Mouse (Mus musculus) olfactory bulb, adult 2 months (tissue): ENCODE measurements around the gene Casz1. TPM values are rescaled to one million over a fixed set of nuclear protein-coding genes. Genes with fewer than 3 reads are reported as not detected.

Experiments used
- H3K27ac ChIP-seq: fragments of 200-500 bp; 2 replicates; pipeline ENCODE4 v1.5.1; 2012; ENCODE audit warnings: low read depth, low read length; ENCODE audit not compliant: insufficient read depth
- H3K4me1 ChIP-seq: fragments of 200-500 bp; 2 replicates; pipeline ENCODE4 v1.6.1; 2012; ENCODE audit warnings: low read length; ENCODE audit not compliant: control insufficient read depth, insufficient read depth
- H3K4me3 ChIP-seq: fragments of 200-500 bp; 2 replicates; pipeline ENCODE4 v1.5.1; 2012; ENCODE audit warnings: mild to moderate bottlenecking, low read depth, low read length, moderate library complexity; ENCODE audit not compliant: insufficient read depth
- CTCF ChIP-seq: fragments of 200-500 bp; IDR thresholded peaks from 2 replicates; pipeline ENCODE4 v1.5.1; 2012; ENCODE audit warnings: low read depth, mild to moderate bottlenecking, low read length, moderate library complexity; ENCODE audit not compliant: insufficient read depth
- POLR2A ChIP-seq: fragments of 200-500 bp; IDR thresholded peaks from 2 replicates; pipeline ENCODE4 v1.6.1; 2012; ENCODE audit warnings: mild to moderate bottlenecking, low read depth, low read length, moderate library complexity; ENCODE audit not compliant: insufficient read depth
- WGBS: fragments of 180-500 bp; shearing (Covaris S2); methylation state at CpG from one replicate; pipeline ENCODE4 v1.1.7; 2018; 5-methylcytosine and 5-hydroxymethylcytosine counted together
- polyA plus RNA-seq: library from polyadenylated mRNA; stranded (reverse); fragments of >200 nt; gene quantifications from 2 replicates; pipeline ENCODE4 v1.2.4, GENCODE M21; 2012; ENCODE audit warnings: low replicate concordance; ENCODE audit not compliant: missing spikeins, insufficient read depth, insufficient read length

Casz1 gene
- polyA plus RNA-seq, 1 experiment, result not detected

DNA sequence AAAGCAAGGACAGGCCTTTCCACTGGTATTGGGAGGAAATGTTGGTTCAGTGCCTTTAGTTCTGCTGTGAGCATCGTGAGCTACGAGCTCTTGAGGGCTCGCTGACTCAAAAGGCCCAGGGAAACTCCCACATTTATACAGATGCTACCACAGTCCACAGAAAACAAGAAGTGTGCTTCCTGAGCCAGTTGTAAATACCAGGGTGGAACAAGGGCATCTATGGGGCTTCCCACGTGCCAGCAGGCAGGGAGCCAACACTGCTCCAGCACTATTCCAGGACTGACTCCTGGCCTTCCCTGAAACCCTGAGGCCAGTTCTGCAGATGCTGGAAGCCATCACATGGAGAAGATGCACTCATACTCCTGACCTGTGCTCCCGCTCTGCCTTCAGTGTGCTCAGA is 165.4 kb downstream of the Casz1 start:
- Histone ChIP-seq H3K4me3 (no peak overlapping the region), H3K27ac (no peak overlapping the region), H3K4me1 (peaks cover 29% of the 10 kb centered on the region)
- WGBS, result 34% methylated on average over 5 of the region's 5 CpGs
- TF ChIP-seq POLR2A (no peak), CTCF (no peak)

DNA sequence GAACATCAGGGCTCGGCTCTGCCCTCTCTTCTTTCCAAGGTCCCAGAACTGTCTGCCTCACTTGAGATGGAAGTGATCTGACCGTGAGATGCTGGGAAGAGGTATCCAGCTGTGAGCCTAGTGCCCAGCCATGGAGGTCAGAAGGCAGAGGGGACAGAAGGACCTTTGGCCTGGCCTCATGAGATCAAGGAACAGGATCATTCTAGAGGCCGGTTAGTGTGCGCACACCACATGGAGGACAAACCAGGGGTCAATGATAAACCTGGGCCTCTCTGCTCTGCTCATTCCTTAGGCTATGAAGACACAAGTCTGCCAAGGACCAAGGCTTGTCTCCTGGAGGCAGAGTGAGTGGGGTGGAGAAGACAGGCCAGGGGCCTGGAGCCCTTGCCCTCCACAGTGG is 166.5 kb downstream of the Casz1 start:
- Histone ChIP-seq H3K27ac (no peak overlapping the region), H3K4me3 (no peak overlapping the region), H3K4me1 (peaks cover 33% of the 10 kb centered on the region)
- 94% methylated on average over 4 of the region's 4 CpGs for WGBS
- no peak for TF ChIP-seq CTCF
- no peak for TF ChIP-seq POLR2A

DNA sequence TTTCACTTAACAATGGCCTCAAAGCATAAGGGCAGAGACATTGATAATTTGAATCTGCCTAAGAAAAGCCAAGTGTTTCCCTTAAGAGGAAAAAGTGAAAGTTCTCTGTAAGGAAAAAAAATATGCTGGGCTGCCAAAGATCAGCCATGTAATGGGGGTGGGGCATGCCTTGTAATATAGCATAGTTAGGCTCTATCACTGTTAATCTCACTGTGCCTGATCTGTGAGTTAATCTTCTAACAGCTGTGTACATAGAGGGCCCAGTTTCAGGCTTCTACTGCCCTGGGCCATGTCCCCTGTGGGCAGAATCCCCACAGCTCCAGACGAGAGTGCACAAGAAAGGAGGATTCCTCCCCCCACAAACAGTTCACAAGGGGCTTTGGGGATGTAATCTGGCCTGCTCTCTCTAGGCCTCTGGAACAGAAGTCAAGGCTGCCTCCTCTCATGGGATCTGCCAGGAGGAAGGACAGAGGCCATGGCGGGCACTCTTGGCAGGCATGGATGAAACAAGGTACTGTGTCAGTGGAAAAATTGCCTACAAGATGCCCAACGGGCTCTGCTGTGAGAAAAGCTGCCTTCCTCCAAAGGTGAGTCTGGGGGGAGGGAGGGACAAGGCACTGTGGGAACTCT is 167.5 kb downstream of the Casz1 start:
- TF ChIP-seq CTCF (no peak), POLR2A (no peak)
- WGBS, result 81% methylated on average over 3 of the region's 3 CpGs
- Histone ChIP-seq H3K4me3 (no peak overlapping the region), H3K4me1 (peaks cover 26% of the 10 kb centered on the region), H3K27ac (no peak overlapping the region)

DNA sequence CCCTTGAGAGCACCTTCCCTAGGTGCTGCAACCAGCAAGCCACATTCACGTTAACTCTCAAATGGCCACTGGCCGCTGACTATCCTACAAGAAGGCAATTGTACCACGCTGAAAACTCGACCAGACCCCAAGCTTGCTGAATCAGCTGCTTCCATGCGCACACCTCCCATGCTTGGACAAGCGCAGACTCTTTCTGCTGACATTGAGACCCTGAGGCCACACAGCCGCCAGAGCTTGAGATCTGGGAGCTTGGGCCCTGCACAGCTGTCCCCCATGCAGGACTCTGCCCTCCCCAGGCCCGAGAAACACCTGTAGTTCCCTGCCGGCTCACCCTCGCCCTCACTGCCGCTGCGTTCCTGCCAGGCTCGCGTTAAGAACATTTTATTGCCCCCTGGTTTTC is 168.5 kb downstream of the Casz1 start:
- WGBS, result 96% methylated on average over 14 of the region's 14 CpGs
- Histone ChIP-seq H3K27ac (no peak overlapping the region), H3K4me1 (peaks cover 27% of the 10 kb centered on the region), H3K4me3 (no peak overlapping the region)
- no peak for TF ChIP-seq POLR2A
- no peak for TF ChIP-seq CTCF

DNA sequence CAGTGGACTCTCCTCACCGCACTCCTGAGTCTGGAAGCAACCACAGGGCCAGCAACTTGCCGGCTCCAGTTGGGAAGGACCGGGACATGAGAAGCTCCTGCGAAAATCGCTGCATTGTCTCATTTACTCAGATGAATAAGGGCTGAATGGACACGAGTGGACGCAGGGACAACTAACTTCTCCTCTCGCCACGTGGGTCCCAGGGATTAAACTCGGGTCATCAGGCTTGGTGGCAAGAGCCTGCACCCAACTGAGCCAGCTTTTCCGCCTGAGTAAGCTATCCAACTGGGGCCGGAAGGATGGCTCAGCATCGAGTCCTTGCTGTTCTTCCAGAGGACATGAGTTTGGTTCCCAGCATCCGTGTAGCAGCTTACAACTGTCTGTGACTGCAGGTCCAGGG is 169.2 kb downstream of the Casz1 start:
- no peak overlapping the region for H3K4me3 ChIP-seq
- no peak for TF ChIP-seq POLR2A
- 84% methylated on average over 14 of the region's 14 CpGs for WGBS
- H3K4me1 ChIP-seq, result peaks cover 26% of the 10 kb centered on the region
- H3K27ac ChIP-seq, result no peak overlapping the region

DNA sequence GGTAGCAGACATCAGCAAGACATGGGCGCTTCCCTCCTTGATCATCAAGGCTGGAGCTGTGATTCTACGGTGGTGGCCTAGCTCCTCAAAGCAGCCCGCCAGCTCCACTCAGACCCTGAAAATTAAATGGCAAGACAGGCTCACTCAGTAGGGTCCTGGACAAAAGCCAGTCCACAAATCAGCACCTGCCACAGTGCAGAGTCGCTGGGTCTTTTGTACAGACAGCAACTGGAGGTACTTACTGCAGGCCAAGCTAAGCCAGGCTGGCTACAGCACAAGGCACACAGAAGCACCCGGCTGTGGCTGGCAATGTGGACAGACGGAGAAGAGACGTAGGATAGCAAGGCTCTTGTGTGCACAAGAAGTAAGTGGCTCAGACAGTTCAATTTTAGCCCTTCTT is 170.6 kb downstream of the Casz1 start:
- no peak for TF ChIP-seq CTCF
- no peak for TF ChIP-seq POLR2A
- Histone ChIP-seq H3K4me1 (peaks cover 30% of the 10 kb centered on the region), H3K27ac (no peak overlapping the region), H3K4me3 (no peak overlapping the region)
- 67% methylated on average over 7 of the region's 7 CpGs for WGBS

DNA sequence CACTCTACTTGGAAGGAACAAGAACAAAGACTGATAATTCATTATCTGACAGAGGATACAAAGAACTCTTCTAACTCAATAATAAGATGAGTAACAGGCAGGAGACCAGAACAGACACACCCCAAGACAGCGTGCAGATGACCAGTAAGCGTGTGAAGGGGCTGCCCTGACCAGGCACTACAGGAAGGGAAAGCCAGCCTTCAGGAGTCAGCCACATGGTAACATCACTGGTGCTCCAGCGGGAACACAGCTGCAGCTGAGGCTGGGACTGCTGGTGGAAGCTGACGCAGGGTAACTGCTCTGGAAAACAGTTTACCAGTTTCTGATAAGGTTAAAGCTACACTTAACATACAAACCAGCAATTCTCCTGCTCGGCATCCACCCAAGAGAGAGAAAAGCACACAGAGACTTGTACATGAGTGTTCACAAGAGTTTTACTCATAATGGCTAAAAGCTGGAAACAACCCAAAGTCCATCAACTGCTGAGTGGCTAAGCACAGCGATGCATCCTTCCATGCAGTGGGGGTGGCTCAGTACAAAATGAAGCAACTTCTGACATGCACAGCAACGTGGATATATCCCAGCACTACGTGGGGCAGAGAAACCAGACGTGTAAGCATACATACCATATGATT is 174.1 kb downstream of the Casz1 start:
- 39% methylated on average over 9 of the region's 9 CpGs for WGBS
- H3K4me1 ChIP-seq, result peaks cover 30% of the 10 kb centered on the region
- no peak overlapping the region for H3K27ac ChIP-seq
- H3K4me3 ChIP-seq, result no peak overlapping the region
- TF ChIP-seq CTCF (no peak), POLR2A (no peak)

DNA sequence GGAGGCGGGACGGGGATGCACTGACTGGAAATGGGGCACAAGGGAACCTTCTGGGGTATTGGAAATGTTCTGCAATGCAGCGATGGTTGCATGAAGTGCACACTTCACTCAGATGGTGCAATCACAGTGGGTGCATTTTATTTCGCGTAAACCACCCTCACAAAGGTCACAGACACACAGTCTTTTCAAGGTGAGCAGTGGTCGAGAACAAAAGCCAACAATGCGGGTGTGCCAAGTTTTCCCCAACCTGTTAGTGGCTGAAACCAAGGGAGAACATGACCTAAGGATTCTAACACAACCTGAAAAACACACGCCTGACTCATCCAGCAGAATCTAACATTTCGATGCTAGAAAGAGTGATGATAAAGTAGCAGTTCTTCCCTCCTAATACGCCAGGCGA is 174.7 kb downstream of the Casz1 start:
- 91% methylated on average over 11 of the region's 11 CpGs for WGBS
- Histone ChIP-seq H3K4me3 (no peak overlapping the region), H3K27ac (no peak overlapping the region), H3K4me1 (peaks cover 33% of the 10 kb centered on the region)
- TF ChIP-seq CTCF (no peak), POLR2A (no peak)

DNA sequence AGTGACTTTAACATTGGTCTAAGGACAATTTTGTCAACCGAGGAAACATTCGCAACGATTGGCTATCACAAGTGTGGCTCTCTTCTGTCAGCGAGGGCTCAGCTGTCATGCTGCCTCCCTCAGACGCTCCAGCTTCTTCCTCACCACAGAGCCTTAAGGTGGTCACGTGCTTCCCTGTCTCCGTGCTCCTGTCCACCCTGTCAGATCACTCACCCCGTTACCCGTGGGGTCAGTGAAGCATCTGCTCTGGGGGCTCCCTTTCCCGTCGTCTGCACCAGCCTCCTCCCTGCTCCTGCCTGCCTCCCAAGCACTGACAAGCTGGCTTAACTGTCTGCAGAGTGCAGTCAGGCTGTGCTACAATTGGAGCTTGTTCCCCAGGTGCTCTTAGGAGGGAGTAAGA is 175.6 kb downstream of the Casz1 start:
- TF ChIP-seq POLR2A (no peak), CTCF (no peak)
- Histone ChIP-seq H3K27ac (no peak overlapping the region), H3K4me1 (peaks cover 35% of the 10 kb centered on the region), H3K4me3 (no peak overlapping the region)
- 88% methylated on average over 11 of the region's 11 CpGs for WGBS

DNA sequence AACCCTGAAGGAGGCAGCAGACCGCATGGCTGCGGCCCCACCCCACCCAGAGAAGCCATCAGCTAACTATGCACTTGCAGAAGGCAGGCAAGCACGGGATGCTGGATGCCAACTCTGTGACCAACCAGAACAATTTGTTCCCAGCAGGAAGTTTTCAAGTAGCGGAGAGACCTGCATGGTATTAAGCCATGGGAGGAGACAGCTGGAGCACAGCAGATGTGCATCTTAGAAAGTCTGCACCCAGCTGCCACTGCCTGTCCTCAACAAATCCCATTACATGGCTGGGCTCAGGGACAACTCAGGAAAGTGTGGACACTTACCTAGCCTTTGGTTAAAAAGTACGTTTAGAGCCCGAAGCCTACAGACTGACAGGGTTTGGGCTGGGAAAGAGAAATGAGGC is 178.0 kb downstream of the Casz1 start:
- 90% methylated on average over 6 of the region's 6 CpGs for WGBS
- Histone ChIP-seq H3K4me3 (no peak overlapping the region), H3K27ac (no peak overlapping the region), H3K4me1 (peaks cover 44% of the 10 kb centered on the region)
- TF ChIP-seq CTCF (no peak), POLR2A (no peak)
